ENCODE assay signal across 18 mouse cellular contexts in the genomic region with DNA sequence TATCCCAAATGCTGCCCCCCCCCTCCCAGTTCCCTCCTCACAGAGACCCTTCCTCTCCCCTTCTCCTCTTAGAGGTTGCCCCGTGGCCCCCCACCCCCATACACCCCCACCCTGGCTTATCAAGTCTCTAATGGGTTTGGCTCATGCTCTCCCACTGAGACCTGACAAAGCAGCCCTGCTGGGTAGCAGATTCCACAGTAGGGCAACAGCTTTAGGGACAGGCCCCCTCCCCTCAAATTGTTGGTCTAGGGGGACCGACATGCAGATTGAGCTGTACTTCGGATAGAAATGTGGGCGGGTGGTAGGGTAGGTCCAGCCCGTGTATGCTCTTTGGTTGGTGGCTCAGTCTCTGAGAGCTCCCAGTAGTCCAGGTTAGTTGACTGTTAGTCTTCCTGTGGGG.
"Had no signal": no experiment of that assay in that cellular context is flagged by ENCODE, and none has a peak within 500 bp of the region (broad histone marks: within the 10 kb centered on the region; RNA-seq: fewer than 3 reads in every experiment).

No protein-coding gene starts in this region.

- H3K27me3 ChIP-seq: lung, embryonic 15.5 days; megakaryocyte, embryonic 14.5 days; midbrain, embryonic 15.5 days; neural tube, embryonic 12.5 days; stomach, embryonic 15.5 days had no signal

- ATAC-seq: liver, postnatal 0 days; lung, postnatal 0 days; midbrain, embryonic 13.5 days; midbrain, embryonic 15.5 days had no signal

- H3K4me3 ChIP-seq: lung, embryonic 15.5 days; megakaryocyte, embryonic 14.5 days; midbrain, embryonic 13.5 days; midbrain, embryonic 15.5 days; neural tube, embryonic 12.5 days; stomach, embryonic 15.5 days had no signal

- H3K4me1 ChIP-seq: lung, embryonic 15.5 days; megakaryocyte, embryonic 14.5 days; midbrain, embryonic 13.5 days; midbrain, embryonic 15.5 days; neural tube, embryonic 12.5 days; stomach, embryonic 15.5 days had no signal

- DNase-seq: liver, postnatal 0 days; lung, adult 2 months; lung, postnatal 14 days; lung, postnatal 36 days; right cerebral cortex, postnatal 14 days; thymus, adult 18-20 months; thymus, postnatal 25 days; thymus, postnatal 4 days had no signal

- H3K36me3 ChIP-seq: lung, embryonic 15.5 days; midbrain, embryonic 13.5 days; midbrain, embryonic 15.5 days; neural tube, embryonic 12.5 days; stomach, embryonic 15.5 days had no signal

- H3K27ac ChIP-seq: lung, embryonic 15.5 days; macrophage; midbrain, embryonic 13.5 days; midbrain, embryonic 15.5 days; neural tube, embryonic 12.5 days; stomach, embryonic 15.5 days; stomach, postnatal 0 days had no signal

- H3K9ac ChIP-seq: liver, postnatal 0 days; lung, embryonic 15.5 days; midbrain, embryonic 13.5 days; midbrain, embryonic 15.5 days; neural tube, embryonic 12.5 days; stomach, embryonic 15.5 days had no signal

- H3K9me3 ChIP-seq: lung, embryonic 15.5 days; megakaryocyte, embryonic 14.5 days; midbrain, embryonic 13.5 days; midbrain, embryonic 15.5 days; neural tube, embryonic 12.5 days; stomach, embryonic 15.5 days had no signal

- H3K4me2 ChIP-seq: lung, embryonic 15.5 days; midbrain, embryonic 11.5 days; midbrain, embryonic 13.5 days; midbrain, embryonic 15.5 days; neural tube, embryonic 12.5 days; stomach, embryonic 15.5 days had no signal
